Mouse (Mus musculus): Measurements from ENCODE around the gene Tmem33.

- no peak for TF ChIP-seq CTCF (conservative IDR thresholded peaks at IDR 0.05; ENCODE audit: low read length)
- TF ChIP-seq POU5F1 (IDR thresholded peaks at IDR 0.05; ENCODE audit: borderline replicate concordance, low read length) = no peak
These were observed 80.4 kb downstream of the Tmem33 start for GRCm38 (mm10) chr5:67340811-67341210.
